Mouse (Mus musculus): Measurements from ENCODE around the gene Mettl13. TPM values are rescaled to one million over a fixed set of nuclear protein-coding genes. Genes with fewer than 3 reads are reported as not detected.

Mettl13 gene
- polyA plus RNA-seq, 1 experiment from 2014 or later, result 13.2 TPM

DNA sequence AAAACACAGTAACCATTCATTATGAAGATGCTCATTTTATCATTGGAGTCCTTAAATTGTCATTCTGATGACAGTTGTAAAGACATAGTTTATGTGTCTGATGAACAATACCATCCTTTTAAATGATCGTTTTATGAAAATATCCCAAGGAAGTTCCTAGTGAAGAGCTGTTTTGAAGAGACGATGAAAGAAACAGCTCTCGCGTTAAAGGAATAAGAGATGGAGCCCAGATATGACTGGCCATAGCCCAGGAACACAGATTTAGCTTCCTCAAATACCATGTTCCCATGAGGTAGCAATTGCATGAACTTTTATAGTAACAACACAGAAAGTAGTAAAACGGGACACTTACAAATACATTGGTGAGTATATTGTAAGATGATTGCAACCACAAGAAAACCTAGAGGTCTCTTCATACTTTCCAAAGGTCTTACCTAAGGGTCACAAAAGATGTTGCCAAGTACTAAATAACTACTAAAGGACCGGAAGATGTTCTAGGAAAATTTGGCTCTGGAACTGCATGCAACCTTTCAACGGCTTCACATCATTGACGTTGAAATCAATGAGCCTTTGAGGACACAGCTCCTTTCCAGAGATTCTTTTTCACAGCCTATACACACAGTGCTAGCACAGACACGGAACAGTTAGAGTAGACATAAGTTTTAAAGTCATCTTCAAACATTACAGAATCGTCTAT, 714 bp upstream of the Mettl13 start:
- H3K9ac ChIP-seq (ENCODE audit: low read length), result peak overlapping the region; percentile 76
- no peaks in the 10 kb centered on the region for H3K9me3 ChIP-seq (replicated peaks; ENCODE audit: control insufficient read depth, low read length)
- ATAC-seq (replicated peaks; ENCODE audit: extremely low read depth, insufficient read depth, low FRiP score), result no peak
- peak overlapping the region; percentile 77 for H3K4me3 ChIP-seq (ENCODE audit: low read length)
- H3K4me1 ChIP-seq (ENCODE audit: control insufficient read depth, insufficient read depth, low read length), result peaks cover 13% of the 10 kb centered on the region
- no peaks in the 10 kb centered on the region for H3K27me3 ChIP-seq (ENCODE audit: control insufficient read depth, insufficient read depth, low read length)
- peak overlapping the region; percentile 72 for H3K27ac ChIP-seq (ENCODE audit: low read length)
- H3K4me2 ChIP-seq (ENCODE audit: low read depth, low read length), result peak overlapping the region; percentile 84
- H3K36me3 ChIP-seq (ENCODE audit: control insufficient read depth, insufficient read depth), result peaks cover 11% of the 10 kb centered on the region
- WGBS, result 56% methylated on average over 10 of the region's 10 CpGs

DNA sequence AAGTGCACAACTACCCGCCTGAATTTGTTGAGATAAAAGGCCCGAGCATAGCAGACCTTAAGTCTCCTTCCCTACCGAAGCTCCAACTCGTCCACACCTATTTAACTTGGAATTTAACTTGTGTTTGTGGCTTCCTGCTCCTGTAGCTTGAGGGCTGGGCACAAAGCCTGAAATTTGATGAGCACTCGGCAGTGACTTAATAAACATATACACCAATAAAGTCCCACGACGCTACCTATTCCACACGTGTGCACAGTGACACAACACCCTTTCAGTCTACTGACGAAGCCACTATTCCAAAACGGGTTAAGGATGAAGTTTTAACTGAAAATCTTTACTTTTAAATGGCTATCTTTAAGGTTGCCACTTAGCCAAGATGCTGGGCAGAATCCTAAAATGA, 744 bp downstream of the Mettl13 start:
- Histone ChIP-seq H3K9ac (ENCODE audit: low read length) (peak overlapping the region; percentile 76), H3K27me3 (ENCODE audit: control insufficient read depth, insufficient read depth, low read length) (no peaks in the 10 kb centered on the region), H3K36me3 (ENCODE audit: control insufficient read depth, insufficient read depth) (peaks cover 20% of the 10 kb centered on the region), H3K4me2 (ENCODE audit: low read depth, low read length) (peak overlapping the region; percentile 84), H3K4me1 (ENCODE audit: control insufficient read depth, insufficient read depth, low read length) (peaks cover 13% of the 10 kb centered on the region), H3K9me3 (replicated peaks; ENCODE audit: control insufficient read depth, low read length) (no peaks in the 10 kb centered on the region), H3K4me3 (ENCODE audit: low read length) (peak overlapping the region; percentile 77), H3K27ac (ENCODE audit: low read length) (no peak overlapping the region)
- no peak for ATAC-seq (replicated peaks; ENCODE audit: extremely low read depth, insufficient read depth, low FRiP score)
- 3% methylated on average over 10 of the region's 10 CpGs for whole genome bisulfite sequencing

DNA sequence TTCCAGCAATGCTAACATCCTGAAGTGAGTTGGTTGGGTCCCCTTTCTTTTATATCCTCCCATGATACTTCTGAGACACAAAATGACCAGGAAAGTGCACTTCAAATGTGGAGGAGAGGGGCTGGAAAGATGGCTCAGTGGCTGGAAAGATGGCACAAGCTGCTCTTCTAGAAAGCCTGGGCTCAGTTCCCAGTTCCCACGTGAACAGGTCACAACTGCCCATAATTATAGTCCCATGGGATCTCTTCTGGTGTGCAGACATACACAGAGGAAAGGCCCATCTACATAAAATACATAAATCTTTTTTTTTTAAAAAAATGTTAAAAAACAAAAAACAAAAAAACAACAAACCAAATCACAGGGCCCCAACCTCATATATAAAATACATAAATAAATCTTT, 5.1 kb downstream of the Mettl13 start:
- no peak overlapping the region for H3K4me3 ChIP-seq (ENCODE audit: low read length)
- no peak overlapping the region for H3K9ac ChIP-seq (ENCODE audit: low read length)
- H3K9me3 ChIP-seq (replicated peaks; ENCODE audit: control insufficient read depth, low read length), result no peaks in the 10 kb centered on the region
- no peak overlapping the region for H3K27ac ChIP-seq (ENCODE audit: low read length)
- no peak for ATAC-seq (replicated peaks; ENCODE audit: extremely low read depth, insufficient read depth, low FRiP score)
- H3K36me3 ChIP-seq (ENCODE audit: control insufficient read depth, insufficient read depth), result peaks cover 47% of the 10 kb centered on the region
- peaks cover 10% of the 10 kb centered on the region; the same call in 1 of the 2 replicates for H3K4me1 ChIP-seq (ENCODE audit: control insufficient read depth, insufficient read depth, low read length)
- H3K27me3 ChIP-seq (ENCODE audit: control insufficient read depth, insufficient read depth, low read length), result no peaks in the 10 kb centered on the region
- H3K4me2 ChIP-seq (ENCODE audit: low read depth, low read length), result no peak overlapping the region
- WGBS, result 83% methylated on average over 1 of the region's 1 CpGs

DNA sequence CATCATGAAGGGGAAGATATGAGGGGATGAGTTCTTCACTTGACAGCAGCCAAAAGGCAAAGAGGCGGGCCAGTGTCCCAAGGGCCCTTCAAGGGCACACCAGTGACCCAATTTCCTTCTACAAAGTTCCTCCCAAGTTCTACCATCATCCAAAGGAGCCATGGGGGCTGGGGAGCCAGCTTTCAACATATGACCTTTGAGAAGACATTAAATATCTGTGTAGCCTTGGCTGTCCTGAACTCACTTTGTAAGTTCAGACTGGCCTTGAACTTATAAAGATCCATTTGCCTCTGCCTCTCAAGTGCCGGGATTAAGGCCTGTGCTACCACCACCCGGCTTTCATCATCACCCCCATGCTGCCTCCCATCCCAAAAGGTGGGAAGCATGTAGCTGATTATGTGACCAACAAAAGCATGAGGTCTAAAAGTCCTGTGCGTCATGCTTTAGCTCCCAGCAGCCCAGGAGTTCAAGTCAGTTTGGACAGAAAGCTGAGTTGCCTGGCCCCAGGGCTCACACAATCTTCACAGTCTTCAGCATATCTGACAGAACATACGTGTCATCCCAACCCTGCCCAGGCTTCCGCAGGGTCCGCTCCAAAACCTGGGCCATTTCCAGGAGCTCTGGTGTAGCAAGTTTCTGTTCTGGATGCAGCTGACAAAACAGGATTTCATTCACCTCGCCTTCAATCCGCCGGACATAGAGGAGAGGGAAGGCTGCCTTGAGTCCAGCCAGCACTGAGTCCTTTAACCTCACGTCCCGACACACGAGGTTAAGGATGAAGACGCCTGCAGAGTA, 14.4 kb downstream of the Mettl13 start:
- H3K36me3 ChIP-seq (ENCODE audit: control insufficient read depth, insufficient read depth), result peaks cover 49% of the 10 kb centered on the region
- ATAC-seq (replicated peaks; ENCODE audit: extremely low read depth, insufficient read depth, low FRiP score), result no peak
- no peaks in the 10 kb centered on the region for H3K27me3 ChIP-seq (ENCODE audit: control insufficient read depth, insufficient read depth, low read length)
- no peak overlapping the region for H3K9ac ChIP-seq (ENCODE audit: low read length)
- H3K27ac ChIP-seq (ENCODE audit: low read length), result no peak overlapping the region
- H3K9me3 ChIP-seq (replicated peaks; ENCODE audit: control insufficient read depth, low read length), result no peaks in the 10 kb centered on the region
- 89% methylated on average over 14 of the region's 14 CpGs for WGBS
- H3K4me3 ChIP-seq (ENCODE audit: low read length), result no peak overlapping the region
- no peaks in the 10 kb centered on the region for H3K4me1 ChIP-seq (ENCODE audit: control insufficient read depth, insufficient read depth, low read length)
- H3K4me2 ChIP-seq (ENCODE audit: low read depth, low read length), result no peak overlapping the region

DNA sequence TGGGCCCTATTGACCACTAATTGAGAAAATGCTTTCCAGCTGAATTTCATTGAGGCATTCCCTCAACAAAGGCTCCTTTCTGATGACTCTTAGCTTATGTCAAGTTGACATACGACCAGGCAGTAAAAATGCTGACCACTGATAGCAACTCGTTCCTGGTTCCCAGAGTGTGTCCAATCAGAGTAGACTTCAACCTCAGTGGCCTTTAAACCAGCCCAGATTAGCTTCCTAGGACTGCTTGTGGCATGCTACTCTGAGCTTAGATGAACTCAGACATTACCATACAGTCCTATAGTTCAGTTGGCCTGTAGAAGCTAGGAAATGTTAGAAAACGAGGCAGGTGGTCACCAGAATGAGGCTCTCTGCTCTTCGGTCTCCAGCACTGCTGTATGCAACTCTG, 16.0 kb downstream of the Mettl13 start:
- H3K9ac ChIP-seq (ENCODE audit: low read length), result no peak overlapping the region
- ATAC-seq (replicated peaks; ENCODE audit: extremely low read depth, insufficient read depth, low FRiP score), result no peak
- no peak overlapping the region for H3K4me3 ChIP-seq (ENCODE audit: low read length)
- WGBS, result 71% methylated on average over 4 of the region's 4 CpGs
- no peaks in the 10 kb centered on the region for H3K27me3 ChIP-seq (ENCODE audit: control insufficient read depth, insufficient read depth, low read length)
- no peak overlapping the region for H3K4me2 ChIP-seq (ENCODE audit: low read depth, low read length)
- 0 out of 2 replicates have a peak, but pooled peaks cover 4% of the 10 kb centered on the region for H3K9me3 ChIP-seq (replicated peaks; ENCODE audit: control insufficient read depth, low read length)
- H3K36me3 ChIP-seq (ENCODE audit: control insufficient read depth, insufficient read depth), result peaks cover 39% of the 10 kb centered on the region
- H3K4me1 ChIP-seq (ENCODE audit: control insufficient read depth, insufficient read depth, low read length), result no peaks in the 10 kb centered on the region
- no peak overlapping the region for H3K27ac ChIP-seq (ENCODE audit: low read length)

DNA sequence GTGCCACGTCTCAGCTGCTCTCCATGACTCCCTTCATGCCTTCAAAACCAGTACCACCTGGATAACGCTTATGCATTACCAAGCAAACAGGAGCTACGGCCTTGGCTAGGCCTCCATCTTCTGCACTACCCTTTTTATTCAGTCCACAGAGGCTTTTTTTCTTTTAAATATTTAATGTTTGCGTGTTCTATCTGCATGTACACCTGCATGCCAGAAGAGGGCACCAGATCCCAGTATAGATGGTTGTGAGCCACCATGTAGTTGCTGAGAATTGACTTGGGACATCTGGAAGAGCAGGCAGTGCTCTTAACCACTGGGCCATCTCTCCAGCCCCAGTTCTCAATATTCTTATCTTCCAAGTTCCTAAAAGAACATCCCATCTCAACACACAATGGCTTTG, 16.8 kb downstream of the Mettl13 start:
- no peaks in the 10 kb centered on the region for H3K4me1 ChIP-seq (ENCODE audit: control insufficient read depth, insufficient read depth, low read length)
- H3K36me3 ChIP-seq (ENCODE audit: control insufficient read depth, insufficient read depth), result peaks cover 33% of the 10 kb centered on the region
- no peak for ATAC-seq (replicated peaks; ENCODE audit: extremely low read depth, insufficient read depth, low FRiP score)
- H3K4me2 ChIP-seq (ENCODE audit: low read depth, low read length), result no peak overlapping the region
- no peak overlapping the region for H3K4me3 ChIP-seq (ENCODE audit: low read length)
- H3K27ac ChIP-seq (ENCODE audit: low read length), result no peak overlapping the region
- no peaks in the 10 kb centered on the region for H3K27me3 ChIP-seq (ENCODE audit: control insufficient read depth, insufficient read depth, low read length)
- H3K9ac ChIP-seq (ENCODE audit: low read length), result no peak overlapping the region
- H3K9me3 ChIP-seq (replicated peaks; ENCODE audit: control insufficient read depth, low read length), result 0 out of 2 replicates have a peak, but pooled peaks cover 4% of the 10 kb centered on the region
- 65% methylated on average over 4 of the region's 4 CpGs for WGBS

DNA sequence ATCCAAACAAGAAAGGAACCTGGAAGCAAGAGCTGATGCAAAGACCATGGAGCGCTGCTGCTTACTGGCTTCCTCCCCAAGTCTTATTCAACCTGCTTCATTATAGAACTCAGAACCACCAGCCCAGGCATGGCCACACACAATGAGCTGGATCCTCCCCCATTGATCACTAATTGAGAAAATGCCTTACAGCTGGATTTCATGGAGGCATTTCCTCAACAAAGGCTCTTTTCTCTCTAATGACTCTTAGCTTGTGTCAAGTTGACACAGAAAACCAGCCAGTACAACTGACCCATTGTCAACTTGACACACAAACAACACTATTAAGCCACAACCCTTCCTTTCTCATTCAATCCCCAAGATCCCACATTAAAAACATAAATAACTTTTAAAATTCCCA, 17.7 kb downstream of the Mettl13 start:
- WGBS, result 95% methylated on average over 1 of the region's 1 CpGs
- no peaks in the 10 kb centered on the region for H3K27me3 ChIP-seq (ENCODE audit: control insufficient read depth, insufficient read depth, low read length)
- no peak for ATAC-seq (replicated peaks; ENCODE audit: extremely low read depth, insufficient read depth, low FRiP score)
- H3K4me3 ChIP-seq (ENCODE audit: low read length), result no peak overlapping the region
- H3K27ac ChIP-seq (ENCODE audit: low read length), result no peak overlapping the region
- H3K9ac ChIP-seq (ENCODE audit: low read length), result no peak overlapping the region
- 0 out of 2 replicates have a peak, but pooled peaks cover 4% of the 10 kb centered on the region for H3K9me3 ChIP-seq (replicated peaks; ENCODE audit: control insufficient read depth, low read length)
- H3K4me2 ChIP-seq (ENCODE audit: low read depth, low read length), result no peak overlapping the region
- H3K4me1 ChIP-seq (ENCODE audit: control insufficient read depth, insufficient read depth, low read length), result no peaks in the 10 kb centered on the region
- H3K36me3 ChIP-seq (ENCODE audit: control insufficient read depth, insufficient read depth), result peaks cover 24% of the 10 kb centered on the region

DNA sequence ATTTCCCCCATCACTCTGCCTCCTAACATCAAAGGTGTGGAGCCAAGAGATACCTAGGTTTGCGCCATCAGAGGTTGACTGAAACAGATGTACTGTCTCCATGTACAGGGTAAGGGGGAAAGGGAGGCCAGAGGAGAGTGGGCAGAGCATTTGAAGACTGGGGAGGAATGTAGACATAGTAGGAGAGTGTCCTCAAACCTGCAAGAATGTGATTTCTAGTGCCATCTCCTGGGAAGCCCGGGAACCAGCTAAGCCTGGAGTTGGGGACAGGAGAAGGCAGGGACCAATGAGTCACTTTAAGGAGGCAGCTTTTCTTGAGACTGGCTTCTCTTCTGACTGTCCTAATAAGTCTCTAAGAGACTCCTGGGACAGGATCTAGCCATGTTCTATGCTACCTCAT, 18.7 kb downstream of the Mettl13 start:
- 46% methylated on average over 2 of the region's 2 CpGs for WGBS
- Histone ChIP-seq H3K4me1 (ENCODE audit: control insufficient read depth, insufficient read depth, low read length) (no peaks in the 10 kb centered on the region), H3K27me3 (ENCODE audit: control insufficient read depth, insufficient read depth, low read length) (no peaks in the 10 kb centered on the region), H3K4me3 (ENCODE audit: low read length) (no peak overlapping the region), H3K36me3 (ENCODE audit: control insufficient read depth, insufficient read depth) (peaks cover 19% of the 10 kb centered on the region), H3K9ac (ENCODE audit: low read length) (no peak overlapping the region), H3K4me2 (ENCODE audit: low read depth, low read length) (no peak overlapping the region), H3K27ac (ENCODE audit: low read length) (no peak overlapping the region), H3K9me3 (replicated peaks; ENCODE audit: control insufficient read depth, low read length) (0 out of 2 replicates have a peak, but pooled peaks cover 4% of the 10 kb centered on the region)
- ATAC-seq (replicated peaks; ENCODE audit: extremely low read depth, insufficient read depth, low FRiP score), result no peak

DNA sequence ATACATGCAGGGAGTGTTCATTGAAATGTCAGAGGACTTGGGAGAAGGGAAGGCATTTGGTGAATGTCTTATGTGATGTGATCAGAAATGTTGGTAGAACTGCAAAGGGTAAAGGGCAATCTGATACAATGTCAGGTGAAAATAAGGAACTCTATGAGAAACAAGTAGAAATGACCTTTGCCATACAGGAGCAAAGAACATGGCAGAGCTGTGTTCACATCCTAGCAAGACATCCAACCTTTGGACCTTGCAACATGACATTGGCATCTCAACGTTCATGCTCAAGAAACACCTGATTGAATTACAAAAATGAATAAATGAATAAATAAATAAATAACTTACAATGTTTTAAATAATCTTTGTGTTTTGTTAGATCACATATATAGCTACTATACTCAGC, 33.2 kb downstream of the Mettl13 start:
- no peaks in the 10 kb centered on the region for H3K9me3 ChIP-seq (replicated peaks; ENCODE audit: control insufficient read depth, low read length)
- H3K4me1 ChIP-seq (ENCODE audit: control insufficient read depth, insufficient read depth, low read length), result no peaks in the 10 kb centered on the region
- H3K4me2 ChIP-seq (ENCODE audit: low read depth, low read length), result no peak overlapping the region
- 89% methylated on average over 1 of the region's 1 CpGs for WGBS
- no peak for ATAC-seq (replicated peaks; ENCODE audit: extremely low read depth, insufficient read depth, low FRiP score)
- no peaks in the 10 kb centered on the region for H3K27me3 ChIP-seq (ENCODE audit: control insufficient read depth, insufficient read depth, low read length)
- H3K9ac ChIP-seq (ENCODE audit: low read length), result no peak overlapping the region
- H3K27ac ChIP-seq (ENCODE audit: low read length), result no peak overlapping the region
- no peaks in the 10 kb centered on the region for H3K36me3 ChIP-seq (ENCODE audit: control insufficient read depth, insufficient read depth)
- H3K4me3 ChIP-seq (ENCODE audit: low read length), result no peak overlapping the region
